Mouse (Mus musculus): ENCODE results near the gene Iffo1. TPM values are rescaled to one million over a fixed set of nuclear protein-coding genes. Genes with fewer than 3 reads are reported as not detected.

Gene Iffo1
- polyA plus RNA-seq, 1 experiment from 2014 or later = 18.2 TPM

DNA sequence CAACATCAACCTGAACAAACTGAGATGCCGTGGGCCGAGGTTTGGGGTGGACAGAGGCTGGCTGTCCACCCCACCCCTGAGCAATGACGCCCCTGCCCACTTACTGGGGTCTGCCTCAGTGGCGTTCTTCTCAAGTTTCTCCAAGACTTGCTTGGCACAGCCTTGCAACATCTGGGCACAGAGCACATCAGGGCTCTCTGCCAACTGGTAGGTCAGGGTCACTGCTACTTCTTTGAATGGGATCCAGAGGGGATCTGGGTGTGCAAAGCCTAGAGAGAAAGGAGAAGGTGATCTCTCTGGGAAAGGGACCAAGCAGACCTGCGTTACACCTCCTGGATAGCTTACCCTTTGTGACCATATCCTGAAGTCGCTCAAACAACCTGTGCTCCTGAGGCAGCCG is 28.2 kb downstream of the Iffo1 start:
- ATAC-seq (ENCODE audit: low FRiP score) (no peak), DNase-seq (ENCODE audit: low spot score) (no peak)
- H3K4me2 ChIP-seq (replicated peaks) = no peak overlapping the region
- H3K4me1 ChIP-seq (replicated peaks; ENCODE audit: control insufficient read depth, insufficient read depth, low read length) = no peaks in the 10 kb centered on the region
- 98% methylated on average over 7 of the region's 7 CpGs for WGBS
- no peak overlapping the region for H3K9ac ChIP-seq
- H3K4me3 ChIP-seq (replicated peaks; ENCODE audit: low read length) = no peak overlapping the region
- peaks cover 99% of the 10 kb centered on the region for H3K36me3 ChIP-seq (replicated peaks; ENCODE audit: control insufficient read depth, insufficient read depth)
- H3K27me3 ChIP-seq (ENCODE audit: control insufficient read depth, insufficient read depth, low read length) = no peaks in the 10 kb centered on the region
- H3K9me3 ChIP-seq (ENCODE audit: control insufficient read depth, low read length) = no peaks in the 10 kb centered on the region
- no peak overlapping the region for H3K27ac ChIP-seq

DNA sequence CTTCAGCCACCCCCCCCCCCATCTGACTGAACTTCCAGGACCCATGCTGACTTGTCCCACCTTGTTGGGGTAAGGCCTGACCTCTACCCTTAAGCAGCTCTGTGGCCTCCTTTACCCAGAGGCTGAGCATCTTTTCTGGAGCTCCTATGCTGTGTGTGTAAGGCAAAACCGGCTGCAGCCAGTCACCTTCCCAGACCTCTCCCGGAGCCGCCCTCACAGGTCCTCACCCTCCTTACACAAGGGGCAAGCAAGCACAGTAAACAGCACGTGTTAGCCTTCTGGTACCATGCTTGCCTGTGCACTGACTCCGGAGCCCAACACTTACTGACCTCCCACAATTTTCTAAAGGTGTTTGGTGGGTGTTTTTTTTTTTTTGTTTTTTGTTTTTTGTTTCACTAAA is 30.4 kb downstream of the Iffo1 start:
- ATAC-seq (ENCODE audit: low FRiP score) = no peak
- H3K4me3 ChIP-seq (replicated peaks; ENCODE audit: low read length) = no peak overlapping the region
- no peaks in the 10 kb centered on the region for H3K27me3 ChIP-seq (ENCODE audit: control insufficient read depth, insufficient read depth, low read length)
- peaks cover 99% of the 10 kb centered on the region for H3K36me3 ChIP-seq (replicated peaks; ENCODE audit: control insufficient read depth, insufficient read depth)
- H3K4me2 ChIP-seq (replicated peaks) = no peak overlapping the region
- no peaks in the 10 kb centered on the region for H3K9me3 ChIP-seq (ENCODE audit: control insufficient read depth, low read length)
- H3K27ac ChIP-seq = no peak overlapping the region
- no peak overlapping the region for H3K9ac ChIP-seq
- no peaks in the 10 kb centered on the region for H3K4me1 ChIP-seq (replicated peaks; ENCODE audit: control insufficient read depth, insufficient read depth, low read length)
- DNase-seq (ENCODE audit: low spot score) = no peak
- 93% methylated on average over 5 of the region's 5 CpGs for WGBS

DNA sequence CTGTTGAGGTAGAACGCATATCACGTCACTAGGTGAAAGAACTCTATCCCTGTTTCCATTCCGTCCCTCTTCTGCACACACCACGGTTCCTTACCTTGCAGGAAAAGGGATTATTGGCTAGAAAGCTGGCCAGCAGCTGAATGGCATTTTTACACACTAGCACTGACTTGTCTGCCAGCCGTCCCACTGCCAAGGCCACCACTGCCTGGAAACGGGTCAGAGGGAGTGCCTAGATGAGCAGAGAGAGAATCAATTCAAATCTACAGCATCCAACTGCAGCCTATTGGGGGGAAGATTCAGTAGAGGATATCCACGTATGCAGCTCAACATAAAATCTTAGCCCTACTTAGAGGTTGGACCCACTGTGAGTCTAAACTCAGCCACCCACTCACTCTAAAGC is 34.6 kb downstream of the Iffo1 start:
- Histone ChIP-seq H3K9me3 (ENCODE audit: control insufficient read depth, low read length) (no peaks in the 10 kb centered on the region), H3K4me1 (replicated peaks; ENCODE audit: control insufficient read depth, insufficient read depth, low read length) (no peaks in the 10 kb centered on the region), H3K9ac (no peak overlapping the region), H3K27ac (no peak overlapping the region), H3K4me2 (replicated peaks) (no peak overlapping the region), H3K27me3 (ENCODE audit: control insufficient read depth, insufficient read depth, low read length) (no peaks in the 10 kb centered on the region), H3K4me3 (replicated peaks; ENCODE audit: low read length) (no peak overlapping the region), H3K36me3 (replicated peaks; ENCODE audit: control insufficient read depth, insufficient read depth) (peaks cover 95% of the 10 kb centered on the region)
- ATAC-seq (ENCODE audit: low FRiP score) (no peak), DNase-seq (ENCODE audit: low spot score) (no peak)
- 89% methylated on average over 7 of the region's 7 CpGs for WGBS

DNA sequence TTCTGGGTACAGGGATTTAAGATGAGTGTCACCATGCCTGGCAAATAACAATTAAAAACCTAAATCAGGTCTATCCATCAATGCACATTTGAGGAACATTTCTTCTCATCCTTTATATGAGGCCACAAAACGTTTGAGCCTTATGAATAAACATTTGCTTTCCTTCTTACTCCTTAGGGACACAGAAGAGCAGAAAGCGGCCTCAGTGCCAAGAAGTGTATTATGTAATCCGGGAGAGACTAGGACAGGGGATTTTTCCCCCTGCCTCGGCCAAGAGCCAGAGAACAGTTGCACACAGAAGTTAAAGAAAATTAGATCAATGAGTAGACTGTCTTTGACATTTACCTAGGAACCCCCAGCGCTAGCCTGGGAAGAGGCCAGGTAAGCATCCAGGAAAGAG is 37.1 kb downstream of the Iffo1 start:
- H3K27me3 ChIP-seq (ENCODE audit: control insufficient read depth, insufficient read depth, low read length) = no peaks in the 10 kb centered on the region
- no peak overlapping the region for H3K4me2 ChIP-seq (replicated peaks)
- H3K9ac ChIP-seq = no peak overlapping the region
- H3K36me3 ChIP-seq (replicated peaks; ENCODE audit: control insufficient read depth, insufficient read depth) = peaks cover 95% of the 10 kb centered on the region
- WGBS = 76% methylated on average over 5 of the region's 5 CpGs
- DNase-seq (ENCODE audit: low spot score) (no peak), ATAC-seq (ENCODE audit: low FRiP score) (no peak)
- H3K4me3 ChIP-seq (replicated peaks; ENCODE audit: low read length) = no peak overlapping the region
- H3K4me1 ChIP-seq (replicated peaks; ENCODE audit: control insufficient read depth, insufficient read depth, low read length) = no peaks in the 10 kb centered on the region
- H3K9me3 ChIP-seq (ENCODE audit: control insufficient read depth, low read length) = no peaks in the 10 kb centered on the region
- no peak overlapping the region for H3K27ac ChIP-seq

DNA sequence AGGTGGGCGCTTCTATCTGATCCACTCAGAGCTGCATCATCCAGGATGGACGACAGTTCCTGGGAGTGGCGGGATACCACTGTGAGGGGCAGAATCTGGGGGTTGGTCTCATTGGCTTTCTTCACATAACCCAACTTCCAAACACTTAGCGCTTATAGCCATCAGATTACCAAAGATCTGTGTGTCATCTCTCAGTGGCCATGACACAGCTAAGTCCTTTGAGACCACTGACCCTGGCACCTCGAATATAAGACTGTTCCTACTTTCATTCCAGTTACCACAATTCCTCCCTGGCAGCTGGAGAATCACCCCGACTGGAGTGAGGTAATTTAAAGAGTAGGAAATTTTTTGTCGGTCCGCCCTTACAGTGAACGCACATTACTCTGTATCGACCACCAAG is 41.2 kb downstream of the Iffo1 start:
- H3K4me1 ChIP-seq (replicated peaks; ENCODE audit: control insufficient read depth, insufficient read depth, low read length) = peaks cover 3% of the 10 kb centered on the region
- DNase-seq (ENCODE audit: low spot score) (no peak), ATAC-seq (ENCODE audit: low FRiP score) (no peak)
- H3K4me2 ChIP-seq (replicated peaks) = no peak overlapping the region
- no peaks in the 10 kb centered on the region for H3K9me3 ChIP-seq (ENCODE audit: control insufficient read depth, low read length)
- H3K27ac ChIP-seq = no peak overlapping the region
- H3K36me3 ChIP-seq (replicated peaks; ENCODE audit: control insufficient read depth, insufficient read depth) = peaks cover 75% of the 10 kb centered on the region
- 97% methylated on average over 10 of the region's 10 CpGs for WGBS
- no peak overlapping the region for H3K9ac ChIP-seq
- no peak overlapping the region for H3K4me3 ChIP-seq (replicated peaks; ENCODE audit: low read length)
- H3K27me3 ChIP-seq (ENCODE audit: control insufficient read depth, insufficient read depth, low read length) = no peaks in the 10 kb centered on the region

DNA sequence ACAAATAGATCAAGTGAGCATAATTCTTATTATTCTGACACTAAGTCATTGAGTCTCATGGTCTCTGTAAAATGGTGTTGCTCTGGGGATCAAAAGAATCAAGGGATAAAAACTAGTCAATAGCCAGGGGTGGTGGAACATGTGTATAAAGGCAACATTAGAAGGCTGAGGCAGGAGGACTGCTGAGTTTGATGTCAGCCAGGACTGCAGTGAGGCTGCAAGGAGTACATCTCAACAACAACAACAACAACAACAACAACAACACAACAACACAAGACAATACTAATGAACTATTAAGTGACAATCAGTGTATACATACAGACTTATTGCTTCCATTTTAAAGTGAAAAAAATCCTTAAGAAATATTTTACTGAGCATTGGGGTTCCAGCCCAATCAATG is 45.8 kb downstream of the Iffo1 start:
- Histone ChIP-seq H3K36me3 (replicated peaks; ENCODE audit: control insufficient read depth, insufficient read depth) (peaks cover 54% of the 10 kb centered on the region), H3K9ac (peak overlapping the region; percentile 55), H3K9me3 (ENCODE audit: control insufficient read depth, low read length) (no peaks in the 10 kb centered on the region), H3K27me3 (ENCODE audit: control insufficient read depth, insufficient read depth, low read length) (no peaks in the 10 kb centered on the region), H3K4me3 (replicated peaks; ENCODE audit: low read length) (peak overlapping the region; percentile 75), H3K4me1 (replicated peaks; ENCODE audit: control insufficient read depth, insufficient read depth, low read length) (peaks cover 12% of the 10 kb centered on the region), H3K27ac (peak overlapping the region; percentile 79), H3K4me2 (replicated peaks) (peak overlapping the region; percentile 88)
- ATAC-seq (ENCODE audit: low FRiP score) (no peak), DNase-seq (ENCODE audit: low spot score) (no peak)

DNA sequence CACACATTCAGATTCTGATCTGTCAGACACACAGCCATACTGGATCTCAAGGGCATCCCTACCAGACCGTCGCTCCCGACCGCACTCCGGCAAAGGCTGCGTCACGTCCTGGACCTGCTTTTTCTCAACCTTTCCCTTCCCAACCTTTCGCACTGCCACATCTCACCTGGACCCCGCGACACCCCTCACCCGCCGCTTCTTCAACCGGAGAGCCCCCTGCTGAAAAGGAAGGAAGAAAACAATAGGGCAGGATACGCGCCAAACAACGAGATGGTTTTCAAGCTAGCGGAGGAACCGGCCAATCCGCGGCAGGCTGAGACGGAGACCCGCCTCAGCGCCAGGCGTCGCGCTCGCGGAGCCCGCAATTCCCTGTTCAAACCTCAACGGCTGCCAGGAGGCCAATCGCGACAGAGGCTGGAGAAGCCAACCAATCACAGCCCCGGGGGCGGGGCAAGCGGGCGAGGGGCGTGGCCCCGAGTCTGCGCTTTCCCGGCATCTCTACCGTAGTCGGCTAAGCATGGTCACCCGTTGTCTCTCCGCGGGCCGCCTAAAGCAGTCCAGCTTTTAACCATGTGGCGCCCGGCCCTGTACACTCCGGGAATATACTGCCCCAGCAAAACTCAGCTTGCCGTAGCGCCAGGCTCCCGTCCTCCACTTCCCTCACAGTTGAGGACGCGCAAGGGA is 46.4 kb downstream of the Iffo1 start, which contains the start of the genes Ncapd2 and Mrpl51:
TSS of gene Ncapd2 (minus strand) at position 370 of the 684 bp plus-strand sequence.
TSS of gene Mrpl51 (plus strand) at position 470 of the 684 bp plus-strand sequence.
- Histone ChIP-seq H3K9ac (peak within 1 kb of the TSS; percentile 84), H3K4me3 (replicated peaks; ENCODE audit: low read length) (peak within 1 kb of the TSS; percentile 75), H3K4me1 (replicated peaks; ENCODE audit: control insufficient read depth, insufficient read depth, low read length) (peaks cover 12% of the 10 kb centered on the region), H3K27ac (peak within 1 kb of the TSS; percentile 99), H3K4me2 (replicated peaks) (peak within 1 kb of the TSS; percentile 88), H3K36me3 (replicated peaks; ENCODE audit: control insufficient read depth, insufficient read depth) (peaks cover 48% of the 10 kb centered on the region), H3K27me3 (ENCODE audit: control insufficient read depth, insufficient read depth, low read length) (no peaks in the 10 kb centered on the region), H3K9me3 (ENCODE audit: control insufficient read depth, low read length) (no peaks in the 10 kb centered on the region)
- DNase-seq (ENCODE audit: low spot score) (peak; percentile 99), ATAC-seq (ENCODE audit: low FRiP score) (peak; percentile 97)
- WGBS = 1% methylated on average over 54 of the region's 54 CpGs

DNA sequence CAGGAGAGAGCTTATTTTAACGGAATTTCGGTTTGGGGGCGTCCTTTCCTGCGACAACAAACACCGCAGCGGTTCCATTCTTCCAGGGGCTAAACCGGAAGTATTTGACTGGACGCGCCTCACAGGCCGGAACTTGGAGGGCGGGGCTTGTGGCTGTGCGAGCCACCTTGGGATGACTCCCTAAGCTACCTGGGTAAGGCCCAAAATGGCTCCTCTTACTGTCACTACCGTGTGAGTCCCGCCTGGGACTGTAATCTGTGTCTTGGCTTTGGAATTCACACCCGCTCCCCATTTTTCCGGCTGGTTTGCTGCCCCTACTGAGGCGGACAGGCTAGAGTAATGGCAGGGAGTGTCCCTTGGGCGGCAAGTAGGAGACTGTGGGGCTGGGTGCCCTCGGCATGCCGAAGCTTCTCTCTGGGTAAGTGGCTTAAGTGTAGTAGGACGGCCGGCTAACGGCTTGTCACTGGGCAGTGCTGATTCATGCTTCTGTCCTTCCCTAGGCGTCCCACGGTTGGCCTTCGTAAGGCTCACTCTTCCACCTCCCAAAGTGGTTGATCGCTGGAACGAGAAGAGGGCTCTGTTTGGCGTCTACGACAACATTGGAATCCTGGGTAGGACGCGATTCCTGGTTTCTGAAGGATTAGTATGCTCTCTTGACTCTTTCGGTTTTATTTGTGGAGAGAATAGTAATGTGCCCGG is 47.1 kb downstream of the Iffo1 start:
- Histone ChIP-seq H3K9me3 (ENCODE audit: control insufficient read depth, low read length) (no peaks in the 10 kb centered on the region), H3K27ac (peak overlapping the region; percentile 99), H3K4me2 (replicated peaks) (peak overlapping the region; percentile 88), H3K9ac (peak overlapping the region; percentile 84), H3K4me3 (replicated peaks; ENCODE audit: low read length) (peak overlapping the region; percentile 75), H3K4me1 (replicated peaks; ENCODE audit: control insufficient read depth, insufficient read depth, low read length) (peaks cover 12% of the 10 kb centered on the region), H3K36me3 (replicated peaks; ENCODE audit: control insufficient read depth, insufficient read depth) (peaks cover 41% of the 10 kb centered on the region), H3K27me3 (ENCODE audit: control insufficient read depth, insufficient read depth, low read length) (no peaks in the 10 kb centered on the region)
- WGBS = under 1% methylated on average over 34 of the region's 34 CpGs
- ATAC-seq (ENCODE audit: low FRiP score) (peak; percentile 93), DNase-seq (ENCODE audit: low spot score) (peak; percentile 91)

DNA sequence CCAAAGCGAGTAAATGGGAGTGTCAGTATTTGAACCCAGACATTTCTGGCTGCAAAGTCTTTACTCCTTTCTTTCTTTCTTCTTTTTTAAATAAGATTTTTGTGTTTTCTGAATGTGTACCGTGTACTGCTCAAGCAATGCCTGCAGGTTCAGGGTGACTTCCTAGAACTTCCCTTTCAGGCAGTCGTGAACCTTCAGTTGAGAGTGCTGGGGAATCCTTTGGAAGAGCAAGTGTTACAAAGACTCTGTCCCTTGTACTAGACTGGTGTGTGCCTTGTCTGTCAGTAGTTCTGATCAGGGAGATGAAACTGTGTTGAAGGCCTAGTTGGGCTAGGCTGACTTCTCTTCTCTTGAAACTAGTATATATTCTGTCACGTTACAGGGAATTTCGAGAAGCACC is 47.8 kb downstream of the Iffo1 start:
- no peak overlapping the region; the same call in 1 of the 2 replicates for H3K27ac ChIP-seq
- no peaks in the 10 kb centered on the region for H3K9me3 ChIP-seq (ENCODE audit: control insufficient read depth, low read length)
- peaks cover 34% of the 10 kb centered on the region for H3K36me3 ChIP-seq (replicated peaks; ENCODE audit: control insufficient read depth, insufficient read depth)
- no peak for DNase-seq (ENCODE audit: low spot score)
- peaks cover 12% of the 10 kb centered on the region for H3K4me1 ChIP-seq (replicated peaks; ENCODE audit: control insufficient read depth, insufficient read depth, low read length)
- H3K4me2 ChIP-seq (replicated peaks) = peak overlapping the region; percentile 88
- no peaks in the 10 kb centered on the region for H3K27me3 ChIP-seq (ENCODE audit: control insufficient read depth, insufficient read depth, low read length)
- peak overlapping the region; percentile 84 for H3K9ac ChIP-seq
- H3K4me3 ChIP-seq (replicated peaks; ENCODE audit: low read length) = peak overlapping the region; percentile 75
- ATAC-seq (ENCODE audit: low FRiP score) = no peak
- 53% methylated on average over 5 of the region's 5 CpGs for WGBS

Data from hindbrain, embryonic 14.5 days (tissue).